Mouse (Mus musculus) cerebellum, adult 2 months (tissue): ENCODE results near the gene Uckl1. TPM values are rescaled to one million over a fixed set of nuclear protein-coding genes. Genes with fewer than 3 reads are reported as not detected.

ENCODE experiments used
- DNase-seq, 2 experiments: peaks; one replicate each; pipeline ENCODE4 v3.0.0; 2021
- H3K27ac ChIP-seq: fragments of 200-500 bp; 2 replicates; pipeline ENCODE4 v1.5.1; 2012; ENCODE audit warnings: low read length, control low read depth, inconsistent platforms; ENCODE audit not compliant: insufficient read depth
- H3K27me3 ChIP-seq: fragments of 200-500 bp; 2 replicates; pipeline ENCODE4 v1.6.1; 2012; ENCODE audit warnings: inconsistent platforms, mild to moderate bottlenecking, low read length, moderate library complexity; ENCODE audit not compliant: control insufficient read depth, insufficient read depth
- H3K4me1 ChIP-seq: fragments of 200-500 bp; 2 replicates; pipeline ENCODE4 v1.6.1; 2011; ENCODE audit warnings: low read length; ENCODE audit not compliant: control insufficient read depth, insufficient read depth
- H3K4me3 ChIP-seq: fragments of 200-500 bp; replicated peaks from 2 replicates; pipeline ENCODE3; 2011; ENCODE audit warnings: mild to moderate bottlenecking, low read depth, low read length, control low read depth; ENCODE audit not compliant: insufficient read depth
- CTCF ChIP-seq: fragments of 200-500 bp; IDR thresholded peaks from 2 replicates; pipeline ENCODE4 v1.5.1; 2011; ENCODE audit warnings: low read depth, mild to moderate bottlenecking, control low read depth, low read length, moderate library complexity, borderline replicate concordance; ENCODE audit not compliant: insufficient read depth
- POLR2A ChIP-seq: fragments of 200-500 bp; IDR thresholded peaks from 2 replicates; pipeline ENCODE4 v1.6.1; 2011; ENCODE audit warnings: low read length, control low read depth, borderline replicate concordance; ENCODE audit not compliant: insufficient read depth
- WGBS: fragments of 180-500 bp; shearing (Covaris S2); methylation state at CpG from one replicate; pipeline ENCODE4 v1.1.7; 2018; 5-methylcytosine and 5-hydroxymethylcytosine counted together
- polyA plus RNA-seq: library from polyadenylated mRNA; depleted of rRNA; stranded (reverse); fragments of >200 nt; gene quantifications from 2 replicates; pipeline ENCODE4 v1.2.3, GENCODE M21; 2012

The Uckl1 gene
- polyA plus RNA-seq, 1 experiment: 142 TPM

DNA sequence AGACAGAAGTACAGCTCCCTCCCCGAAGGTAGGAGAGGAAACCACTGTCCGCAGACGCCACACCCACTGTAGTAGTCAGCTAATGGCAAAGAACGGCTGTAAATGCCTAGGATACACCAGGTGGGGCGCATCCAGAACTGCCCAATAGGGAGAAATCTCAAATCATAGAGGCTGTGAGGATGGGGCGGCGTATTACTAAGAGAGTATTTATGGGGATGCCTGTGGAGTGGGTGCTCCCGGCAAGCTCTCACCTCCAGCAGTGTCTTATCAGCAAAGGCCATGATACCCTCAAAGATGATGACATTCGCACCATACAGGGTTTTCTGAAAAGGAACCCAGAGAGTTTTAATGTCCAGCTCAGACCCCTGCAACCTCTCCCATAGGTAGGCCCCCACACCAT lies 10.7 kb downstream of the Uckl1 start:
- Histone ChIP-seq H3K27me3 (no peaks in the 10 kb centered on the region), H3K4me3 (no peak overlapping the region), H3K4me1 (peaks cover 54% of the 10 kb centered on the region), H3K27ac (no peak overlapping the region)
- peak in 1 of 2 experiments; percentile 12 for DNase-seq
- no peak for TF ChIP-seq CTCF
- no peak for TF ChIP-seq POLR2A
- 96% methylated on average over 9 of the region's 9 CpGs for WGBS

DNA sequence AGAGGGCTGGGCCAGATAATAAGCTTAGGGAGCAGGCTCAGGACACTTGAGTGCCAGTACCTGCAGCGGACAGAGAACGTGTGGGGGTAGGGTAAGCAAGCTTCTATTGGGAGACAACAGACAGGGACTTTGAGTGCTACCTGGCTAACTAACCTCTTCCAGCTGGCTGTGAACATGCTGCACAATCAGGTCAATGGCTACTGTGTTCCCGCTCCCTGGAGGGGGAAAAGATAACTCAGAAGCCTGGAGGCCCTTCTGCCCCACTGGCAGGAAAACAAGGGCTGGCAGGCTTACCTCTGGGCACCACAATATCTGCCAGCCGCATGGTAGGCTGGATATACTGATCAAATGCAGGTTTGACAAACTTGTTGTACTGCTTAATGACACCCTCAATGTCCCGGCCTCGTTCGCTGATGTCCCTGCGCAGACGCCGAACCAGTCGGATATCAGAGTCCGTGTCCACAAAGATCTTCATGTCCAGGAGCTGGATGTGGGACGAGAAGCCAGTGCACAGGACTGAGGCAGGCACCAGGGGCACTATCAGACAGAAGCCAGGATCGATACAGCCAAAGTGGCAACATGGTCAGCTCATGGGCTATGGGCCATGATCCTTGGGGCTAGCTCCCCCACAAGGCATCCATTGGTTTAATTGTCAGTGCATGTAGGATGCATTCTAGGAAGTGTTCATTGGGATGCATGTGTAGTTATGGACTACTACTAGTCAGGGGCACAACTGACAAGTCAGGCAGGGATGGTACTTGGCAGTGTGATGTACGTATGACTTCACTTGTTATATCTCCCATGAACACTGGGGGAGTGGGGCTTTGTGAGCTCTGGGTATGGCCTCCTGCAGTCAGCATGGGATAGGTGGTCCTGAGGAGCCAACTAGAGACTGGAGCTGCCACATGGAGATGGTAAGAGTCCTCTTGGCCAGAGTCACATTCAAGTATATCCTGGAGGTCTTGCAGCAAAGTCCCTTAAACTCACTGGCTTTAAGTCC lies 11.5 kb downstream of the Uckl1 start:
- peaks cover 46% of the 10 kb centered on the region for H3K4me1 ChIP-seq
- WGBS: 53% methylated on average over 15 of the region's 15 CpGs
- H3K4me3 ChIP-seq: no peak overlapping the region
- H3K27me3 ChIP-seq: no peaks in the 10 kb centered on the region
- H3K27ac ChIP-seq: peak overlapping the region; percentile 79
- TF ChIP-seq CTCF (no peak), POLR2A (no peak)
- peak; percentile 66 to 76 for DNase-seq

DNA sequence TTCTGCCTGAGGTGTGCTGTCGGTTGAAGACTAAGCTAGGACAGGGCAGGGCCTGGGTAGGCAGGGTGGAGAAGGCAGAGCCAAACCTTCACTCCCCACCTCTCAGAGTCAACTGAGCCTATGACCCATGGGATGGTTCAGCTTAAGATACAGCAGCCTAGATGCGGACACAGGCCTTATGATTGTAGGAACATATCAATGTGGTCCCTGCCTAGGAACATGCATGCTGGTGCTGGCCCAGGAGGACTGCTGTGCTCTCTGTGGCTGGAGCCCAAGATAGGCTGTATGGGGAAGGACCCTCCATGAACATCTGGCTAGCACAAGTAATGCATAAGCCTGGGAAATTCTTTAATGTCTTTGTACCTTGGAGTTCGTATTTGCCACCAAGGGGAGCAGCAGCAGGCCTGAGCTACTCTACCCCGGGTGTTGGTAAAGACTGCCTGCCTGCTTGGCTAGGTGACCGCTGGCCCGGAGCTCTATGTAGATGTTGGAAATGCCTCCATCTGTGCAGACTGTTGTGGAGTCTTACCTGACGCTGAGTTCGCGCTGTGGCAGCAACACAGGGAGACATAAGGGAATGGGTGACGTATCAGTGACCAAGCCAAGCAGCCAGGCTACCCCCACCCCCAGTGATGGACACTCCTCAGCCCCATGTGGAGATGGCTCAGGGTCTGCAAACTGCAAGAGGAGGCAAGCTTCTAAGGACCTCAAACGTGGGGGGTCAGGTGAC lies 12.6 kb downstream of the Uckl1 start:
- 45% methylated on average over 11 of the region's 11 CpGs for WGBS
- TF ChIP-seq CTCF (no peak), POLR2A (no peak)
- no peaks in the 10 kb centered on the region for H3K27me3 ChIP-seq
- peaks cover 45% of the 10 kb centered on the region for H3K4me1 ChIP-seq
- no peak overlapping the region for H3K4me3 ChIP-seq
- DNase-seq: peak in 1 of 2 experiments; percentile 44
- H3K27ac ChIP-seq: peak overlapping the region; percentile 79

DNA sequence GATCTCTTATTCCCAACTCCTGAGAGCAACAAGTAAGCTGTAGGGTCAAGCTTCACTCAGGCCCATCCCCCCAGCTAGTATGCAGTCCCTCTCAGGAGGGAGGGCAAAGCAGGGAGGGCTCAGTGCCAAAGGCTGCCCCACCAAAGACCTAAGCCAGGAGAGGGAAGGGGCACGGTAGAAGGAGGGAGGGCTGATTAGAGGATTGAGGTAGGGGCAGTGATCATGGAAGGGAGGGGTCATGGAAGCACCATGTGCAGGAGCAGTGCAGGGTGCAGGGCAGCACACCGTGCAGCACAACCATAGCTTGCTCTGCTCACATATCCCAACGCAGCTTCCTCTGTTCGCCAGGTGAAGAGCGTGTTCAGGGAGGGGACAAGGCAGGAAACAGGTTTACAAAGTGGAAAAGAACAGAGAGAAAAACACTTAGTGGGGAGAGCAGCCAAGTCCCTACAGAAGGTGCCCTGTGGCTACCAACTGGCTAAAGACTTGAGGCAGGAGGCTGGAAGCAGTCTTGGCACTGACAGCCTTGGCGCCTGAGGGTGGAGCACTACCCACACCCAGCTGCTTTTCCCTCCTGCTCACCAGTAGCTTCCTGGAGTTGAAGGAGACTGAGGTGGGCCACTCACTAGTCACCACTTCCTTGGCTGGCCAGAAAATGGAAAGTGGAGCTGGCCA lies 13.6 kb downstream of the Uckl1 start:
- Histone ChIP-seq H3K27me3 (no peaks in the 10 kb centered on the region), H3K4me3 (no peak overlapping the region), H3K4me1 (peaks cover 42% of the 10 kb centered on the region), H3K27ac (peak overlapping the region; percentile 79)
- 6% methylated on average over 6 of the region's 6 CpGs for WGBS
- TF ChIP-seq POLR2A (0 out of 2 replicates have a peak, but pooled peaks have one; percentile 12), CTCF (no peak)
- peak; percentile 82 to 87 for DNase-seq

DNA sequence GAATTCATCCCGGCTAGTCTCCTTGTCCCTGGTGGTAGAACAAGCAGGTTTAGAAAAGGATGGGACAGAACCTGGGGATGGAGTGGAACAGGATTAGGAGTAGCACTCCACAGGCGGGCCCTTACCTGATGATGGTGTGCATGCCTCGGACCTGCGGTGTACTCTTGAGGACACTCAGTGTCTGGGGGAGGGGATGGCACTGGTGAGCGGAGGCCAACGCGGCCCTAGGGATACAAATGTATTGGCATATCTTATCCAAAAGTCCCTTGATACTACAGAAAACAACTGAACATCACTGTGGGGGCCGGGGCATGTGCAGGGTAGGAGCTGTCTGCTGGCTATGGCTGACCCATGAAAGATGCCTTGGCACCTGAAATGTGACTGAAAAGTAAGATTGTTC lies 14.3 kb downstream of the Uckl1 start:
- TF ChIP-seq POLR2A: no peak
- no peak for TF ChIP-seq CTCF
- H3K27me3 ChIP-seq: no peaks in the 10 kb centered on the region
- WGBS: 89% methylated on average over 8 of the region's 8 CpGs
- H3K27ac ChIP-seq: no peak overlapping the region
- H3K4me3 ChIP-seq: no peak overlapping the region
- peak in 1 of 2 experiments; percentile 31 for DNase-seq
- peaks cover 42% of the 10 kb centered on the region for H3K4me1 ChIP-seq

DNA sequence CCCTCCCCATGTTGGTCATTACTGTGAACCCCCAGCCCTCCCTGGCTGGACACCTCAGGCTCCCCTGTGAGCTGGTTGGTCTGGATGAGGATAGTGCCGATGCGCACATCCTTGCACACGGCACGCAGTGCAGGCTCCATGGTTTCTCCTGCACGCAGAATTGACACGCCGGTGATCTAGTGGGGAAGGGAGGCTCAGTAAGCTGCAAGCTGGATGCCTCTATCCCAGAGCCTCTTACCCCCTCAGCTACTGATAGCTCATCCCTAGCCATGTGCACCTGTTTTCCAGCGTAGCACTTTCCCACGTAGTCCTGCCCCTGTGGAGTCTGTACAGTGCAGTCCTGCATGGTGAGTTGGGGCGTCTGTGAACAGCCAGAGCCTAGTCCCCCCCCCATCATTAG lies 14.8 kb downstream of the Uckl1 start:
- 95% methylated on average over 10 of the region's 10 CpGs for WGBS
- peak in 1 of 2 experiments; percentile 20 for DNase-seq
- no peak for TF ChIP-seq CTCF
- TF ChIP-seq POLR2A: no peak
- Histone ChIP-seq H3K27ac (no peak overlapping the region), H3K27me3 (no peaks in the 10 kb centered on the region), H3K4me1 (peaks cover 42% of the 10 kb centered on the region), H3K4me3 (no peak overlapping the region)

DNA sequence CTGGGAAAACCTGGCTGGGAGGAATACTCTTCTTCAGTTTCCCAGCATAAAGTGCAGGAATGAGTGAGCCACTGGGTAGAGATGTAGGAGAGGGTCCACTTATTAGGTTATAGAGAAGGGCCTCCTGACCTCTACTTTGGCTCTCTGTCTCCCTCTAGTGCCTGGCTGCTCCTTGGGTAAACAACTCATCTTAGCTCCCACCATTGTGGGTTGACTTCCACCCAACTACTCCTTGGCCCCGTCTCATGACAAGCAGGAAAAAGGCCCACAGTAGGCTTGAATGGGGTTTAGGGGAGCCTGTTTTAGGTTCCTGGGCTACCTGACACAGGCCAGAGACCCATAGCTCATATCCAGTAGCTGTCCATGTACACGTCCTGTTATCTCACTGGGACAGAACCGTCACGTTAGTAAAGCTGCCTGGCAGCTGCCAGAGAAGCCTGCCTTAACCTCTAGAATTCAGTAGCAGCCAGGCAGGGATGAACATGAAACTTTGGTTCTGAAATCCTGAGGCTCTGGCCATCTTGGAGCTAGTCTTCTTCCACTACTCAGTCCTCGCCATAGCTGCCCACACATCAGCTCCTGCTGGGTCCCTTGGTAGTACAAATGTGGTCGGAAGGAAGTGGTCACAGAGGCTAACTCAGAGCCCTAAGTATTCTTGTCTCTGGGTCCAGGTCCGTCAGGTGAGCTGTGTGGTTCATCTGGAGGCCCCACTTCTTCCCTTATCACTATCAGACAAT lies 16.3 kb downstream of the Uckl1 start:
- H3K27me3 ChIP-seq: no peaks in the 10 kb centered on the region
- H3K27ac ChIP-seq: no peak overlapping the region
- peak in 1 of 2 experiments; percentile 42 for DNase-seq
- peak; percentile 57; the same call in 1 of the 2 replicates for TF ChIP-seq CTCF
- TF ChIP-seq POLR2A: no peak
- peaks cover 34% of the 10 kb centered on the region for H3K4me1 ChIP-seq
- H3K4me3 ChIP-seq: no peak overlapping the region
- 81% methylated on average over 7 of the region's 7 CpGs for WGBS
